Mouse (Mus musculus): ENCODE data around the gene Spem1. TPM values are rescaled to one million over a fixed set of nuclear protein-coding genes. Genes with fewer than 3 reads are reported as not detected.

Gene Spem1
- polyA plus RNA-seq, 1 experiment from 2014 or later, result not detected

- Histone ChIP-seq H3K9ac (replicated peaks) (no peak overlapping the region), H3K27ac (ENCODE audit: low read depth) (peak overlapping the region; percentile 76), H3K4me3 (ENCODE audit: low read depth, low read length) (no peak overlapping the region), H3K4me2 (ENCODE audit: low read depth, low read length) (peak overlapping the region; percentile 19; the same call in 1 of the 2 replicates), H3K36me3 (replicated peaks; ENCODE audit: insufficient read depth, low read length) (peaks cover 37% of the 10 kb centered on the region), H3K9me3 (ENCODE audit: low read length) (no peaks in the 10 kb centered on the region), H3K4me1 (ENCODE audit: insufficient read depth) (peaks cover 69% of the 10 kb centered on the region), H3K27me3 (ENCODE audit: insufficient read depth, low read length) (no peaks in the 10 kb centered on the region)
- ATAC-seq (no peak), DNase-seq (no peak)
- WGBS (ENCODE audit: insufficient replicate concordance), result 60% methylated on average over 9 of the region's 9 CpGs
- no peak for TF ChIP-seq EP300 (IDR thresholded peaks at IDR 0.05; ENCODE audit: low read depth)
- TF ChIP-seq CTCF (IDR thresholded peaks at IDR 0.05; ENCODE audit: low read depth), result no peak
These were observed 27.1 kb upstream of the Spem1 start for GRCm38 (mm10) chr11:69849128-69849527.

- H3K27ac ChIP-seq (ENCODE audit: low read depth), result no peak overlapping the region
- no peaks in the 10 kb centered on the region for H3K27me3 ChIP-seq (ENCODE audit: insufficient read depth, low read length)
- H3K4me1 ChIP-seq (ENCODE audit: insufficient read depth), result peaks cover 61% of the 10 kb centered on the region
- peak overlapping the region; percentile 92 for H3K4me2 ChIP-seq (ENCODE audit: low read depth, low read length)
- no peaks in the 10 kb centered on the region for H3K9me3 ChIP-seq (ENCODE audit: low read length)
- TF ChIP-seq EP300 (IDR thresholded peaks at IDR 0.05; ENCODE audit: low read depth) (no peak), CTCF (IDR thresholded peaks at IDR 0.05; ENCODE audit: low read depth) (no peak)
- no peak overlapping the region for H3K9ac ChIP-seq (replicated peaks)
- DNase-seq (no peak), ATAC-seq (no peak)
- WGBS (ENCODE audit: insufficient replicate concordance), result 95% methylated on average over 6 of the region's 6 CpGs
- H3K4me3 ChIP-seq (ENCODE audit: low read depth, low read length), result no peak overlapping the region
- peaks cover 37% of the 10 kb centered on the region for H3K36me3 ChIP-seq (replicated peaks; ENCODE audit: insufficient read depth, low read length)
These were observed 26.0 kb upstream of the Spem1 start for GRCm38 (mm10) chr11:69848021-69848420.

- Histone ChIP-seq H3K9ac (replicated peaks) (peak overlapping the region; percentile 92), H3K27me3 (ENCODE audit: insufficient read depth, low read length) (no peaks in the 10 kb centered on the region), H3K4me3 (ENCODE audit: low read depth, low read length) (peak overlapping the region; percentile 89), H3K4me1 (ENCODE audit: insufficient read depth) (peaks cover 56% of the 10 kb centered on the region), H3K27ac (ENCODE audit: low read depth) (peak overlapping the region; percentile 97), H3K36me3 (replicated peaks; ENCODE audit: insufficient read depth, low read length) (peaks cover 33% of the 10 kb centered on the region), H3K9me3 (ENCODE audit: low read length) (no peaks in the 10 kb centered on the region), H3K4me2 (ENCODE audit: low read depth, low read length) (peak overlapping the region; percentile 92)
- peak; percentile 66 for DNase-seq
- no peak for TF ChIP-seq EP300 (IDR thresholded peaks at IDR 0.05; ENCODE audit: low read depth)
- TF ChIP-seq CTCF (IDR thresholded peaks at IDR 0.05; ENCODE audit: low read depth), result no peak
- 8% methylated on average over 37 of the region's 37 CpGs for WGBS (ENCODE audit: insufficient replicate concordance)
- peak; percentile 32 for ATAC-seq
These were observed 25.0 kb upstream of the Spem1 start for GRCm38 (mm10) chr11:69846738-69847688.

GRCm38 (mm10) chr11:69846198-69846680 is 24.3 kb upstream of the Spem1 start, which contains the start of gene Plscr3:
TSS of gene Plscr3 (plus strand) at chr11:69846376.
- ATAC-seq, result peak; percentile 92
- H3K9ac ChIP-seq (replicated peaks), result peak within 1 kb of the TSS; percentile 92
- peaks cover 25% of the 10 kb centered on the region for H3K36me3 ChIP-seq (replicated peaks; ENCODE audit: insufficient read depth, low read length)
- DNase-seq, result peak; percentile 95
- WGBS (ENCODE audit: insufficient replicate concordance), result under 1% methylated on average over 38 of the region's 38 CpGs
- TF ChIP-seq CTCF (IDR thresholded peaks at IDR 0.05; ENCODE audit: low read depth) (no peak), EP300 (IDR thresholded peaks at IDR 0.05; ENCODE audit: low read depth) (0 out of 2 replicates have a peak, but pooled peaks have one; percentile 45)
- no peaks in the 10 kb centered on the region for H3K9me3 ChIP-seq (ENCODE audit: low read length)
- no peaks in the 10 kb centered on the region for H3K27me3 ChIP-seq (ENCODE audit: insufficient read depth, low read length)
- peak within 1 kb of the TSS; percentile 97 for H3K27ac ChIP-seq (ENCODE audit: low read depth)
- peaks cover 51% of the 10 kb centered on the region for H3K4me1 ChIP-seq (ENCODE audit: insufficient read depth)
- H3K4me3 ChIP-seq (ENCODE audit: low read depth, low read length), result peak within 1 kb of the TSS; percentile 89
- peak within 1 kb of the TSS; percentile 92 for H3K4me2 ChIP-seq (ENCODE audit: low read depth, low read length)

- WGBS (ENCODE audit: insufficient replicate concordance), result under 1% methylated on average over 7 of the region's 7 CpGs
- 0 out of 2 replicates have a peak, but pooled peaks have one; percentile 4 for ATAC-seq
- H3K27ac ChIP-seq (ENCODE audit: low read depth), result peak overlapping the region; percentile 93
- H3K4me1 ChIP-seq (ENCODE audit: insufficient read depth), result peaks cover 49% of the 10 kb centered on the region
- TF ChIP-seq CTCF (IDR thresholded peaks at IDR 0.05; ENCODE audit: low read depth) (no peak), EP300 (IDR thresholded peaks at IDR 0.05; ENCODE audit: low read depth) (no peak)
- H3K4me3 ChIP-seq (ENCODE audit: low read depth, low read length), result peak overlapping the region; percentile 71
- H3K9ac ChIP-seq (replicated peaks), result peak overlapping the region; percentile 79
- H3K36me3 ChIP-seq (replicated peaks; ENCODE audit: insufficient read depth, low read length), result 0 out of 2 replicates have a peak, but pooled peaks cover 2% of the 10 kb centered on the region
- peaks cover 34% of the 10 kb centered on the region for H3K27me3 ChIP-seq (ENCODE audit: insufficient read depth, low read length)
- H3K9me3 ChIP-seq (ENCODE audit: low read length), result no peaks in the 10 kb centered on the region
- peak overlapping the region; percentile 99 for H3K4me2 ChIP-seq (ENCODE audit: low read depth, low read length)
- DNase-seq, result no peak
These were observed 16.7 kb upstream of the Spem1 start for GRCm38 (mm10) chr11:69838714-69839104.
